Mouse (Mus musculus) hindbrain, embryonic 13.5 days (tissue): Measurements from ENCODE around the gene Cpne8. TPM values are rescaled to one million over a fixed set of nuclear protein-coding genes. Genes with fewer than 3 reads are reported as not detected.
"Not testable (repeated sequence)": the region's sequence is repeated elsewhere in the genome, so short reads cannot be mapped to it uniquely, and the experiment has no call there.

Experiments used
- ATAC-seq: fragments of 200-750 bp; cut with Nextera tagmentation; 2 replicates; pipeline ENCODE4 v1.8.0; 2017; ENCODE audit warnings: moderate TSS enrichment; ENCODE audit not compliant: low FRiP score
- H3K27ac ChIP-seq: fragments of 300-500 bp; sonication (generic); 2 replicates; pipeline ENCODE4 v1.5.1; 2015; ENCODE audit warnings: inconsistent platforms, mild to moderate bottlenecking, moderate library complexity
- H3K27me3 ChIP-seq: fragments of 300-500 bp; sonication (generic); 2 replicates; pipeline ENCODE4 v1.6.1; 2015; ENCODE audit warnings: mild to moderate bottlenecking, inconsistent platforms
- H3K36me3 ChIP-seq: fragments of 300-500 bp; sonication (generic); 2 replicates; pipeline ENCODE4 v1.6.1; 2015; ENCODE audit warnings: mild to moderate bottlenecking, inconsistent platforms
- H3K4me1 ChIP-seq: fragments of 300-500 bp; sonication (generic); replicated peaks from 2 replicates; pipeline ENCODE4 v1.6.1; 2015; ENCODE audit warnings: inconsistent platforms
- H3K4me2 ChIP-seq: fragments of 300-500 bp; sonication (generic); 2 replicates; pipeline ENCODE4 v1.6.1; 2015; ENCODE audit warnings: inconsistent platforms, mild to moderate bottlenecking, moderate library complexity
- H3K4me3 ChIP-seq: fragments of 300-500 bp; sonication (generic); 2 replicates; pipeline ENCODE4 v1.5.1; 2015; ENCODE audit warnings: mild to moderate bottlenecking, inconsistent platforms
- H3K9ac ChIP-seq: fragments of 300-500 bp; sonication (generic); 2 replicates; pipeline ENCODE4 v1.6.1; 2015; ENCODE audit warnings: mild to moderate bottlenecking, inconsistent platforms
- H3K9me3 ChIP-seq: fragments of 300-500 bp; sonication (generic); 2 replicates; pipeline ENCODE4 v1.6.1; 2016; ENCODE audit warnings: inconsistent platforms
- WGBS: fragments of 180-500 bp; shearing (Covaris S2); methylation state at CpG from one replicate; pipeline ENCODE4 v1.1.7; 2015; 5-methylcytosine and 5-hydroxymethylcytosine counted together
- polyA plus RNA-seq: library from polyadenylated mRNA; unstranded; fragments of >200 nt; fragmentation: Nextera tagmentation; extraction: Ambion mirVana; gene quantifications from 2 replicates; pipeline ENCODE4 v1.2.1, GENCODE M21; 2015

Gene Cpne8
- polyA plus RNA-seq, 1 experiment from 2014 or later = 10.7 TPM

GRCm38 (mm10) chr15:90660723-90661122 lies 18.5 kb downstream of the Cpne8 start:
- no peaks in the 10 kb centered on the region for H3K9me3 ChIP-seq
- no peaks in the 10 kb centered on the region for H3K4me1 ChIP-seq
- H3K9ac ChIP-seq = no peak overlapping the region
- ATAC-seq = no peak
- no peaks in the 10 kb centered on the region for H3K27me3 ChIP-seq
- H3K4me2 ChIP-seq = no peak overlapping the region
- 93% methylated on average over 3 of the region's 3 CpGs for WGBS
- no peak overlapping the region for H3K4me3 ChIP-seq
- no peaks in the 10 kb centered on the region for H3K36me3 ChIP-seq
- no peak overlapping the region for H3K27ac ChIP-seq

- no peak overlapping the region for H3K27ac ChIP-seq
- H3K36me3 ChIP-seq = no peaks in the 10 kb centered on the region
- H3K4me3 ChIP-seq = no peak overlapping the region
- no peak overlapping the region for H3K4me2 ChIP-seq
- ATAC-seq = no peak
- no peaks in the 10 kb centered on the region for H3K27me3 ChIP-seq
- no peak overlapping the region for H3K9ac ChIP-seq
- H3K9me3 ChIP-seq = no peaks in the 10 kb centered on the region
- WGBS = 79% methylated on average over 2 of the region's 2 CpGs
- H3K4me1 ChIP-seq = no peaks in the 10 kb centered on the region
These were observed 21.2 kb downstream of the Cpne8 start for GRCm38 (mm10) chr15:90658053-90658452.

- ATAC-seq = no peak
- WGBS = 85% methylated on average over 8 of the region's 8 CpGs
These were observed 22.7 kb downstream of the Cpne8 start for GRCm38 (mm10) chr15:90656521-90656920.

GRCm38 (mm10) chr15:90647011-90647577 lies 32.1 kb downstream of the Cpne8 start:
- no peak overlapping the region for H3K9ac ChIP-seq
- H3K27ac ChIP-seq = no peak overlapping the region
- 91% methylated on average over 5 of the region's 5 CpGs for WGBS
- no peaks in the 10 kb centered on the region for H3K36me3 ChIP-seq
- no peaks in the 10 kb centered on the region for H3K4me1 ChIP-seq
- no peak overlapping the region for H3K4me3 ChIP-seq
- H3K9me3 ChIP-seq = 0 out of 2 replicates have a peak, but pooled peaks cover 3% of the 10 kb centered on the region
- H3K27me3 ChIP-seq = no peaks in the 10 kb centered on the region
- no peak for ATAC-seq
- H3K4me2 ChIP-seq = no peak overlapping the region

More at GRCm38 (mm10) chr15:90656521-90656920, 22.7 kb downstream of the Cpne8 start:
- H3K27me3 ChIP-seq = no peaks in the 10 kb centered on the region
- no peak overlapping the region for H3K4me2 ChIP-seq
- no peak overlapping the region for H3K9ac ChIP-seq
- no peak overlapping the region for H3K4me3 ChIP-seq
- no peak overlapping the region for H3K27ac ChIP-seq
- H3K9me3 ChIP-seq = no peaks in the 10 kb centered on the region
- H3K36me3 ChIP-seq = no peaks in the 10 kb centered on the region
- H3K4me1 ChIP-seq = no peaks in the 10 kb centered on the region

- Histone ChIP-seq H3K4me1 (no peaks in the 10 kb centered on the region), H3K36me3 (no peaks in the 10 kb centered on the region), H3K27me3 (no peaks in the 10 kb centered on the region), H3K27ac (no peak overlapping the region), H3K9me3 (0 out of 2 replicates have a peak, but pooled peaks cover 3% of the 10 kb centered on the region), H3K4me2 (no peak overlapping the region), H3K4me3 (no peak overlapping the region), H3K9ac (no peak overlapping the region)
- 45% methylated on average over 4 of the region's 4 CpGs for WGBS
- ATAC-seq = no peak
These were observed 32.9 kb downstream of the Cpne8 start for GRCm38 (mm10) chr15:90646326-90646725.

GRCm38 (mm10) chr15:90645828-90646227 lies 33.4 kb downstream of the Cpne8 start:
- H3K27ac ChIP-seq = no peak overlapping the region
- 0 out of 2 replicates have a peak, but pooled peaks cover 3% of the 10 kb centered on the region for H3K9me3 ChIP-seq
- no peaks in the 10 kb centered on the region for H3K36me3 ChIP-seq
- no peak overlapping the region for H3K4me3 ChIP-seq
- no peak for ATAC-seq
- no peak overlapping the region for H3K4me2 ChIP-seq
- H3K9ac ChIP-seq = no peak overlapping the region
- whole genome bisulfite sequencing = 88% methylated on average over 10 of the region's 10 CpGs
- no peaks in the 10 kb centered on the region for H3K27me3 ChIP-seq
- no peaks in the 10 kb centered on the region for H3K4me1 ChIP-seq

- H3K9me3 ChIP-seq = no peaks in the 10 kb centered on the region
- H3K36me3 ChIP-seq = no peaks in the 10 kb centered on the region
- no peaks in the 10 kb centered on the region for H3K4me1 ChIP-seq
- no peak overlapping the region for H3K4me2 ChIP-seq
- H3K9ac ChIP-seq = no peak overlapping the region
- H3K4me3 ChIP-seq = no peak overlapping the region
- no peak for ATAC-seq
- no peak overlapping the region for H3K27ac ChIP-seq
- H3K27me3 ChIP-seq = no peaks in the 10 kb centered on the region
- WGBS = 83% methylated on average over 5 of the region's 5 CpGs
These were observed 55.0 kb downstream of the Cpne8 start for GRCm38 (mm10) chr15:90624201-90624600.

GRCm38 (mm10) chr15:90622005-90622404 lies 57.2 kb downstream of the Cpne8 start:
- no peak for ATAC-seq
- H3K4me2 ChIP-seq = no peak overlapping the region
- no peak overlapping the region for H3K27ac ChIP-seq
- no peak overlapping the region for H3K4me3 ChIP-seq
- 93% methylated on average over 3 of the region's 3 CpGs for WGBS
- H3K36me3 ChIP-seq = no peaks in the 10 kb centered on the region
- no peak overlapping the region for H3K9ac ChIP-seq
- no peaks in the 10 kb centered on the region for H3K27me3 ChIP-seq
- H3K4me1 ChIP-seq = no peaks in the 10 kb centered on the region
- H3K9me3 ChIP-seq = no peaks in the 10 kb centered on the region

- no peak for ATAC-seq
- Histone ChIP-seq H3K9me3 (no peaks in the 10 kb centered on the region), H3K4me2 (no peak overlapping the region), H3K27me3 (no peaks in the 10 kb centered on the region), H3K4me1 (no peaks in the 10 kb centered on the region; the same call in 1 of the 2 replicates), H3K36me3 (no peaks in the 10 kb centered on the region), H3K9ac (no peak overlapping the region), H3K4me3 (no peak overlapping the region), H3K27ac (no peak overlapping the region)
- 85% methylated on average over 4 of the region's 4 CpGs for WGBS
These were observed 59.5 kb downstream of the Cpne8 start for GRCm38 (mm10) chr15:90619736-90620135.

GRCm38 (mm10) chr15:90616116-90616798 lies 63.0 kb downstream of the Cpne8 start:
- H3K4me3 ChIP-seq = no peak overlapping the region
- no peak overlapping the region for H3K4me2 ChIP-seq
- H3K27me3 ChIP-seq = no peaks in the 10 kb centered on the region
- no peak overlapping the region for H3K27ac ChIP-seq
- ATAC-seq = no peak
- no peaks in the 10 kb centered on the region; the same call in 1 of the 2 replicates for H3K4me1 ChIP-seq
- no peaks in the 10 kb centered on the region for H3K36me3 ChIP-seq
- no peaks in the 10 kb centered on the region for H3K9me3 ChIP-seq
- WGBS = 77% methylated on average over 8 of the region's 8 CpGs
- H3K9ac ChIP-seq = no peak overlapping the region

- H3K27ac ChIP-seq, H3K36me3 ChIP-seq, H3K27me3 ChIP-seq, H3K4me3 ChIP-seq, H3K9ac ChIP-seq, H3K9me3 ChIP-seq, ATAC-seq, H3K4me1 ChIP-seq, H3K4me2 ChIP-seq: not testable (repeated sequence)
- 68% methylated on average over 4 of the region's 4 CpGs for WGBS
These were observed 68.5 kb downstream of the Cpne8 start for GRCm38 (mm10) chr15:90610767-90611166.

GRCm38 (mm10) chr15:90609836-90610415 lies 69.3 kb downstream of the Cpne8 start:
- H3K4me1 ChIP-seq = no peaks in the 10 kb centered on the region

GRCm38 (mm10) chr15:90608368-90608767 lies 70.9 kb downstream of the Cpne8 start:
- no peak for ATAC-seq
- Histone ChIP-seq H3K36me3 (no peaks in the 10 kb centered on the region), H3K9ac (no peak overlapping the region), H3K27me3 (no peaks in the 10 kb centered on the region), H3K4me1 (no peaks in the 10 kb centered on the region), H3K27ac (no peak overlapping the region), H3K9me3 (no peaks in the 10 kb centered on the region), H3K4me3 (no peak overlapping the region), H3K4me2 (no peak overlapping the region)
- 82% methylated on average over 3 of the region's 3 CpGs for WGBS

More at GRCm38 (mm10) chr15:90609836-90610415, 69.3 kb downstream of the Cpne8 start:
- H3K4me3 ChIP-seq = no peak overlapping the region
- no peaks in the 10 kb centered on the region for H3K27me3 ChIP-seq
- H3K36me3 ChIP-seq = no peaks in the 10 kb centered on the region
- H3K9me3 ChIP-seq = no peaks in the 10 kb centered on the region
- H3K9ac ChIP-seq = no peak overlapping the region
- no peak overlapping the region for H3K27ac ChIP-seq
- 51% methylated on average over 4 of the region's 4 CpGs for WGBS
- no peak overlapping the region for H3K4me2 ChIP-seq
- no peak for ATAC-seq
